Mouse (Mus musculus) megakaryocyte progenitor cell, adult 5-6 weeks (primary cell): ENCODE measurements at regions not wholly inside any gene's neighbourhood (a gene's known extent, or its start where the extent isn't known, plus 50 kb on each side); places are given as distances from the start of the nearest gene placed in this dataset.

Source experiments
- ATAC-seq: replicated peaks from 2 replicates; pipeline ENCODE4 v1.8.0; 2016; ENCODE audit warnings: mild to moderate bottlenecking, moderate TSS enrichment, inconsistent platforms; ENCODE audit not compliant: poor library complexity

GRCm38 (mm10) chr17:13581995-13582588 is 178.2 kb upstream of the Afdn start:
- ATAC-seq: no peak

GRCm38 (mm10) chr17:13583475-13584233 is 176.7 kb upstream of the Afdn start:
- ATAC-seq: no peak

DNA sequence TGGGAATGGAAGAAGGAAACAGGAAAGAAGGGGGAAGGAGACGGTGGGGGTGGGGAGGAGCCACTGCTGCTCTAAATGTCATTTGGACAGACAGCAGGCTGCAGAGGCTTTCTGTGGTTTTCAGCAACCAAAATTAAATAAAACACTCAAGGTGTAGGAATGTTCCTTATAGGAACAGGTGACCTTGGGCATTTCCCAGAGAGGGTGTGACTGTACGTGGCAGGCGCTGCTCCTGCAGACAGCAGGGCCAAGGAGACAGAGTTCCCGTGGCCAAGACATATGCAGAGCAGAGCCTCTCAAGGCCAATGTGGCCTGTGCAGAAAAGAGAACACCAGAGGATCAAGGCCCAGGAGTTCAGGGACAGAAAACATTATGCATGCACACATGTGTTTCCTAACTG is 175.9 kb upstream of the Afdn start:
- ATAC-seq: no peak

DNA sequence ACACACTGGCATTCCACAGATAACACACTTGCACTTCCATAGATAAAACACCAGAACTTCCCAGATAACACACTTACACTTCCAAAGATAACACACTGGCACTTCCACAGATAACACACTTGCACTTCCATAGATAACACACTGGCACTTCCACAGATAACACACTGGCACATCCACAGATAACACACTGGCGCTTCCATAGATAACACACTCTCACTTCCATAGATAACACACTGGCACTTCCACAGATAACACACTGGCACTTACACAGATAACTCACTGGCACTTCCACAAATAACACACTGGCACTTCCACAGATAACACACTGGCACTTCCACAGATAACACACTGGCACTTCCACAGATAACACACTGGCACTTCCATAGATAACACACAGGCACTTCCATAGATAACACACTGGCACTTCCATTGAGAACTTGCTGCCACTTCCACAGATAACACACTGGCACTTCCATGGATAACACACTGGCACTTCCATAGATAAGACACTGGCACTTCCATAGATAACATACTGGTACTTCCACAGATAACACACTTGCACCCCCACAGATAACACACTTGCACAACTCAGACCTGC is 170.0 kb upstream of the Afdn start:
- peak; percentile 72 for ATAC-seq
